Mouse (Mus musculus) kidney, adult 18-20 months (tissue): Measurements from ENCODE around the gene Itga9.

Experiments used
- DNase-seq: peaks from one replicate; pipeline ENCODE4 v3.0.0; 2021

Gene Itga9

DNA sequence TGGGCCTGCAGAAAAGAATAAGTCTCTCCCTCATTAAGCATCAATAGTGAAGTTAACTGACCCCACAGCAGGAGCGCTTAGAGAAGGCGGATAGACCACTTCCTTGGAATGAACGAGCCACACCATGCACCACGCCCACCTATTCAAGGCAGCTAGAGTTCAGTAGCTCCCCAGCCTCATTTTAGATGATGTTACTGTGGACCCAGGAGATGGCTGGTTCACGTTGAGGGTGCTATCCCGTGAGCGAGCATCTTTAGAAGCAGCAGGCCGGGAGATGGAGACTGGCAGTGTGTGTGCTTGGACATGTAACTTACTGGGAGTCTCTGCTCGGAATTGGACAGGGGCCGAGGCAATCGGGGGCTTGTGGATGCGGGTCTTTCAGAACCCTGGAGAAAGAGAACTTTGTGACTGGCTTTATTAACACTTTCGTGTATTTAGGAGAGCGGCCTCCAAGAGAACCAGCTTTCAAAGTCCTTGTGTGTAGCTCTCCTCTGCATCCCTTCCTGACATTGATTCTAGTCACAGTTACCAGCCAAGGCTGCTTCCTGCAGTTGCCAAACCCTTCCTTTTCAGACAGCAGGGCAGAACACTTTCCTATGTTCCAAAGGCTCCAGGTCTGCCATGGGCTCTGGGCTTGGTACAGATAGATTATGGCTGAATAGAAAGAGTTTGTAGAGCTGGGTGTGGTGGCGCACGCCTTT lies 1.4 kb downstream of the Itga9 start:
- no peak for DNase-seq

GRCm38 (mm10) chr9:118608556-118608955 lies 2.1 kb downstream of the Itga9 start:
- DNase-seq = no peak

DNA sequence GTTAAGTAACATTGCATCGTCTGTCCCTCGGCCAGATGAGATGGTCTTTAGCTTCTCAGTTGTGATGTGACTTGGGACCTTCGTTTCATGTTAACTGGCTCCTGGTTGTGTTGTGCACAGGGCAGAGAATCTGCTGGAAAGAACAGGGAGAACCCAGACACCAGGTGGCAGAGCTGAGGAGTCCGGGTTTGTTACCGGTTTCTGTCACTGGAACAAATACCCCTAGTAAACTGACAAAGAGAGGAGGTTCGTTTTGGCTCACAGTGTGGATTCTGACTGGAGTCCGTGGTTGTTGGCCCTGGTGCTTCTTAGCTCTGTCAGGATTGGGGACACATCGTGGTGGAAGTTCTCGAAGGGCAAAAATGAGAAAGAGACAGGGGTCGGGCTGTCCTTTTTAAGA lies 3.6 kb downstream of the Itga9 start:
- peak; percentile 49 for DNase-seq

GRCm38 (mm10) chr9:118611111-118611541 lies 4.6 kb downstream of the Itga9 start:
- peak; percentile 57 for DNase-seq

- peak; percentile 35 for DNase-seq
Measured at GRCm38 (mm10) chr9:118611958-118612581, 5.6 kb downstream of the Itga9 start.

GRCm38 (mm10) chr9:118617237-118617636 lies 10.7 kb downstream of the Itga9 start:
- no peak for DNase-seq

DNA sequence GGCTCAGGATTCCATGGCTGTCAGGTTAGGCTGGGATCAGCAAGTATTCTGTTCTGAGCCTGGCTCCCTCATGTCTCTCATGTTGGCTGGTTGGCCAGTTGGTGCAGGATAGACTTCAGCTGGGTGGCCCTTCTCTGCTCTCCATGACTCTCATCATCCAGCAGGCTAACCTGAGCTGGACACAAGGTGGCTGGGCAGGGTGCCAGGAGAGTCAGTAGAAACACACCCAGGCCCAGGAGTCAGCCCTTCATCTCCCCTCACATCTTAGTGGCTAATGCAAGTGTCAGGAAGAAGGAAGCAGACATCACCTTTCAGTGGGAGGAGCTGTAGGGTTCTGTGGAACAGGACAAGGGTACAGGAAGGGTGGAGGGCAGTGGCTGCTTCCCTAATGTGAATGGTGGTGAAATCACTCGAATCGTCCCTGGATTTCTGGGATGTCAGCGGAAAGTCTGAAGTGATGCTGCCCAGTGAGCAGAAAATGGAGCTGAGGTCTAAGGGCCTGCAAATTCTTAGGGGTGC lies 12.3 kb downstream of the Itga9 start:
- DNase-seq = no peak

- no peak for DNase-seq
Measured at GRCm38 (mm10) chr9:118620807-118621206, 14.3 kb downstream of the Itga9 start.

DNA sequence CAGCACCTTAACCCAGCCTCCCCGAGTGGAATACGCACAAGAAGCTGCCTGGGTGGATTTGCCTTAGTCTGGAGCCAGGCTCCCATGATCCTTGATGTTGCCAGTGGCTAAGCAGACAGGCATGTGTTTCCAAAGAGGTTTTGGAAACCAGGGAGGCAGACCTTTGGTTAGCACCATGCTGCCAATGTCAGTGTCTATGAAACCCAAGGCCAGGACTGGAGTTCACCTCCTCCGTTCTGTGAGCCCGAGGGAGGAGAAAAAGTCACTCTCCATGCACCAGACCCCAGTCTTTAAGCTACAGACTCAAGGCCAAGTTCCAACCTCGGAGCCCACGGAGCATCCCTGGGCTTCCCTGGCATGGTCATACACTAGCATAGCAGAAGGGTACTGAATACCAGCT lies 15.2 kb downstream of the Itga9 start:
- DNase-seq = no peak

GRCm38 (mm10) chr9:118622376-118623166 lies 16.1 kb downstream of the Itga9 start:
- DNase-seq = peak; percentile 75

- no peak for DNase-seq
Measured at GRCm38 (mm10) chr9:118623483-118623882, 17.0 kb downstream of the Itga9 start.

GRCm38 (mm10) chr9:118624146-118624545 lies 17.7 kb downstream of the Itga9 start:
- DNase-seq = no peak

GRCm38 (mm10) chr9:118629763-118630379 lies 23.4 kb downstream of the Itga9 start:
- peak; percentile 45 for DNase-seq

- DNase-seq = no peak
Measured at GRCm38 (mm10) chr9:118631775-118632757, 25.6 kb downstream of the Itga9 start.

- DNase-seq = no peak
Measured at GRCm38 (mm10) chr9:118632758-118633143, 26.3 kb downstream of the Itga9 start.

GRCm38 (mm10) chr9:118638642-118639210 lies 32.2 kb downstream of the Itga9 start:
- no peak for DNase-seq

- DNase-seq = no peak
Measured at GRCm38 (mm10) chr9:118645698-118646355, 39.3 kb downstream of the Itga9 start.

GRCm38 (mm10) chr9:118647495-118647894 lies 41.0 kb downstream of the Itga9 start:
- no peak for DNase-seq

DNA sequence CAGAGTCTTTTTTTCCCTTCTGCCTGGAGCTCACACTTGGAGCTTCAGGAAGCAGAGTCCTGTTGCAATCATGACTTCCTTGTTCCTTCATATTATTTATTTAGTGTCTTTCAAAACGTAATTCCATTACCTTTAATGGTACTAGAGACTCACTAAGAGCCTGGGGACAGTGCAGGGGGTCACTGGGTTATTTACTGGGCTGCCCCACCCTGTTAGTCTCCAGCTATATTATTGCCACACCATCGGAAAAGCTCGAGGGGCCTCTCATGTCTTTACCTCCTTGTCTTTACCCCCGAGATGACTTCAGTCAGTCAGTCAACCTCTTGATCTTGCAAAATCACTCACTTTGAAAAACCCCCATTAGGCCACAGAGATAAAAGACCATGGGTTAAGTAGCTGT lies 44.5 kb downstream of the Itga9 start:
- no peak for DNase-seq

GRCm38 (mm10) chr9:118651939-118652338 lies 45.4 kb downstream of the Itga9 start:
- DNase-seq = no peak

GRCm38 (mm10) chr9:118653436-118653835 lies 46.9 kb downstream of the Itga9 start:
- no peak for DNase-seq
